Mouse (Mus musculus) CD4-positive, CD25-positive, alpha-beta regulatory T cell, adult 4 months (primary cell): ENCODE measurements around the gene Serinc1. TPM values are rescaled to one million over a fixed set of nuclear protein-coding genes. Genes with fewer than 3 reads are reported as not detected.

ENCODE experiments used
- ATAC-seq: one replicate; pipeline ENCODE4 v1.8.0; 2017
- polyA plus RNA-seq, 2 experiments: library from polyadenylated mRNA; unstranded; fragments of 100-300 nt; shearing (Covaris generic); gene quantifications; one replicate each; pipeline ENCODE4 v1.2.1; 2017

Serinc1 gene
- polyA plus RNA-seq, 2 experiments from 2014 or later: 123 to 131 TPM

DNA sequence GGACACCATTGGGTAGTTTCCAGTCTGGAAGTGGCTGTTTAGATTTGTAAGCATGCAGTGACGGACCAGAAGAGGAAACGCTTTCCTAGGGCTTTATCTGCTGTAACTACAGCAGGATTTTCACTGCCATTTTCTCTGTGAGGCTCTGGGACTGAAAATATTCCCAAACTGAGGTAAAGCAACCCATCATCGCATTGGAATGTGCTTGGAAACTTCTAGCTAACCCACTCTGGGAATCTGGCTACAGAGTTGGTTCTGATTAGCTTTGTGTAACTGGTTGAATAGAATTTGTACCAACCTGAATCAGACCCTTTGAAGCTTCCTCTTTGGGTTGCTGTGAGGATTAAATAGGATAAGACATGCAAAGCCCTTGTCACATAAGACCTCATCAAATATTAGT, 47.6 kb downstream of the Serinc1 start:
- no peak for ATAC-seq

DNA sequence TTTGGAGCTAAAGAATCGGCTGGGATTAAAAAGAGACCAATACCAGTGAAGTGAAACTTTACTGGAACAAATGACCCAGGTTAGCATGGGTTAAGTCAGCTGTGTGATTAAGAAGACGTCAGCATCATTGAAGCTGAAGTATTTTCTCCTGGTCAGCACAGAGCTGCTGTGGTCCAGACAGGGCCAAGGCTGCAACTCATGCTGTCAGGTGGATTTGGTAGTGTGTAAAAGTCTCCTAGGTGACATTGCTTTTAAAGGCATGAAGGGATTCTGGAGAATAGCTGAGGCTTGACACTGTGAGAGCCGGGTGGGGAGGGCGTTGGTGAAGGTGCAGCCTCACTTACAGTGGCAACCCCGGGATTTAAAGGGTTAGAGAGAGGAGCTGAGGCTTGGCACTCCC, 50.6 kb downstream of the Serinc1 start:
- no peak for ATAC-seq

DNA sequence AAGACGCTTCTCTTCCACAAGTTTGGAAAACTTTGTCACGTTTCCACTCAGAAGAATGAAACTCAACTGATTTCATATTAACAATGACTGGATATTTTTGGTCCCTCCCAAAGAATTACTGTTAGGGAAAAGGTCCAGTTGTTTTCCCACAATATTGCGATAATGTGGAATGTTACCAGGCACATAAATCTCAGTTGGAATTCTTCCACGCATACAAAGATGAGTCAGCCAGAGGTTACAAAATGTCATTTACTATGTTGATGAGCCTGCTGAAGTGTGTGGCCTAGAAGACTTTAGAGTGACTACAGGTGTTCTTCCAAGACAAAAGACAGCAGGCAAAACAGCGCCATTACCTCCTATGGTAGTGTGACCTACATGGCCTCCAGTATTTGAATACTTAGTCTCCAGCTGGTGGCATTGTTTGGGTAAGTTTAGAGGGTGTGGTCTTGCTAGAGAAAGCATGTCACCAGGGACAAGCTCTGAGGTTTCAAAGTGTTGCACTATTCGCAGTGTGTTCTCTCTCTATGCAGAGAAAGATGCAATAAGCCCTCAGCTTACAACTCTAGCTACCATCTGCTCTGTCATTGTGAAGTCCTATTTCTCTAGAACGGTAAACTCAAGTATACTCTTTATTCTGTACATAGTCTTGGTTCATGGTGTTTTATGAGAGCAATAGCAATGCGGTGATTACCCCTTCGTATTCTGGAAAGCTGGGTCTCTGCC, 55.0 kb downstream of the Serinc1 start:
- ATAC-seq: no peak

Other genes starting within 250 kb of the Serinc1 start
- 10 to 100 TPM; 14.7 to 15.0 TPM for gene Hsf2, start 46.1 kb downstream of the Serinc1 start, polyA plus RNA-seq
- 1 to 10 TPM; 1.6 to 2.1 TPM for gene Pkib, start 99.5 kb upstream of the Serinc1 start, polyA plus RNA-seq